Mouse (Mus musculus): ENCODE measurements around the gene Hdac11.

GRCm38 (mm10) chr6:91146443-91147151 is 9.9 kb upstream of the Hdac11 start:
- TF ChIP-seq FLI1 (IDR thresholded peaks at IDR 0.05; ENCODE audit: low read length) (no peak), GATA1 (IDR thresholded peaks at IDR 0.05; ENCODE audit: borderline replicate concordance, low read length) (no peak)

All from megakaryocyte, embryonic 14.5 days (primary cell).